Mouse (Mus musculus) megakaryocyte, adult 5-6 weeks (primary cell): ENCODE measurements around the gene Syt12. TPM values are rescaled to one million over a fixed set of nuclear protein-coding genes. Genes with fewer than 3 reads are reported as not detected.

Experiments
- ATAC-seq: 2 replicates; pipeline ENCODE4 v1.8.0; 2016; ENCODE audit warnings: mild to moderate bottlenecking, inconsistent platforms; ENCODE audit not compliant: poor library complexity, severe bottlenecking
- total RNA-seq, 2 experiments: library from RNA; stranded (forward) in 1 of 2; stranded (reverse) in 1 of 2; fragments of 153-499, 151-499 nt in 1 of 2; fragments of 221-1000, 200-1000 nt in 1 of 2; gene quantifications; 2 replicates each; pipeline versions ENCODE4 v1.2.3 to v1.2.4; 2015 to 2017

Gene Syt12
- total RNA-seq, 2 experiments from 2014 or later: not detected

DNA sequence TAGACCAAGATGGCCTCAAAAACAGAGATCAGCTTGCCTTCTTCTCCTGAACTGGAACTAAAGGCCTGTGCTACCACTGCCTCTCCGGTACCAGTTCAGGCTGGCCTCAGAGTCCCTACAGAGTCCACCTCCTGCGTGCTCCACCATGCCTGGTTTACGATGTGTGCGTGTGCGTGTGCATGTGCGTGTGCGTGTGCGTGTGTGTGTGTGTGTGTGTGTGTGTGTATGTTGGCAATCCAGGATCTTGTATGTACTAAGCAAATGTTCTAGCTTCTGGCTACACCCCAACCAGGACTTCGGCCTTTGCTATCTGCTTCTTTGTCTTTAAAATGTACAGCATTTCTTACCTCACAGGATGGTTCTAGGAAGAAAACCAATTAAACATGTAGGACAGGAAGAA is 28.0 kb downstream of the Syt12 start:
- no peak for ATAC-seq

DNA sequence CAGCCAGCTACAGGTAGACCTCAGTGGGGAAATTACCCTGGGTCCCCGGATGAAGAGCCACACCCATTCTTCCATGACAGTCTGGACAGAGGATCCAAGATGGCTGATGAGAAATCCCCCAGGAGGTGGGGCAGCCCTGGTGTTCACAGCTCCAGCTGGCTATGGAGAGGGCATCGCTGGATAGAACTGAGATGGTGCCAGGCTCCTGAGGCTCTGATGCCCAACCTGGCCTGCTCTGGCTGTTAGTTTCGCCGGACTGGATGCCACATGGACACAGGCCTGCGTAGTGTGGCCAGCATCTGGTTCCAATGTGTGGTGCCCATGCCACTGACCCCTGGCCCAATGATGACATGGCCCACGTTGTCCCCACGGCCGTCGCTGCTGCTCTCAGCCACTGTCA is 29.8 kb downstream of the Syt12 start:
- ATAC-seq: no peak

DNA sequence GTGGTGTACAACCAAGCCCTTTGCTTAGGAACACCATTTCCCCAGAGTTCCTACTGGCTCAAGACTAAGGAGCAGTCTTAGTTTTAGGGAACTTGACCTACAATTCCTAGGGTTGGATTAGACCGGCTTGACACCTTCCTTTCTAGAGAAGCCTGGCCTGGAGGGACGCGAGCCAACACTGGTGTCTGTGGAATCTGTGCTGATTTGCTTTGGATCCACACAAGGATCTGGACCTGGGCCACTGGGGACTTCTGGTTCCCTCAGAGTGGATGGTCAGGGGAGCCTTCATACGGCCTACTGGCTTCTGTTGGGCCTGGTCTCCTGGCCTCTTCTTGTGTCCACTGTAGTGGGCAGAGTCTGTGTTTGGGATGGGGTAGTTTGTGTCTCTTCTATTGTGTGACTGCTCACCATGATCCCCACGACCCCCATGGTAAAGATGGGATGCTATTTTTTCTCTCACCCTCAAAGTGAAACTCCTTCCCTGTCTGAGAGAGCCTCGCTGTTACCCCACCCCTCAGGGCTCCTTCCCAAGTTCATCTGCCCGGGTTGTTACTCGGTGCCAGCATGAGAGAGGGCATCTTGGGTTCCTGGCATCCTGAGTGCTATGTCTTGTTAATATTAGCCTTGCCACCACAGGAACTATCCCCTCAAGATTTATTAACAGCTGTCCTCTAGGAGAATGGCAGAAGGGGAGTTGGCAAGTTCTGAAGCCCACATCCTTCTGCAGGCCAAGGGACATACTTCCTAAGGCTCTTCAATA is 30.4 kb downstream of the Syt12 start:
- no peak for ATAC-seq

DNA sequence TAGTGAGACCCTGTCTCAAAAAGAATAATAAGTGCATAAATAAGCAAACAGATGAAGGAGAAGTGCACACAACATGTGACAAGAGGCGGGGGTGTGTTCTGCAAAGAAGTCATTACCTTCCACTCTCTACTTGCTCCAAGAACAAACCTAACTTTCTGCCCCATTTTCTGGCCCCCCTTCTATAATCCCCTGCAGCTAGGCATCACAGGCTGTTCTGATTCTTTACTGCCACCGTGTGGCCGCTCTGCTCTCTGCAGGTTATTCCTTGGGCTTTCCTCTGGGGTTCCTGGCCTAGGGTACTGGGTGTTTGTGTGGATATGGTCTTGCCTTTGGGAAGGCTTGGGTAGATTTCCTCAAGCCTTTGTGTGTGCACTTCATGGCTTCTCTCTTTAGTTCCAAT is 34.8 kb downstream of the Syt12 start:
- ATAC-seq: peak; percentile 55; the same call in 1 of the 2 replicates

DNA sequence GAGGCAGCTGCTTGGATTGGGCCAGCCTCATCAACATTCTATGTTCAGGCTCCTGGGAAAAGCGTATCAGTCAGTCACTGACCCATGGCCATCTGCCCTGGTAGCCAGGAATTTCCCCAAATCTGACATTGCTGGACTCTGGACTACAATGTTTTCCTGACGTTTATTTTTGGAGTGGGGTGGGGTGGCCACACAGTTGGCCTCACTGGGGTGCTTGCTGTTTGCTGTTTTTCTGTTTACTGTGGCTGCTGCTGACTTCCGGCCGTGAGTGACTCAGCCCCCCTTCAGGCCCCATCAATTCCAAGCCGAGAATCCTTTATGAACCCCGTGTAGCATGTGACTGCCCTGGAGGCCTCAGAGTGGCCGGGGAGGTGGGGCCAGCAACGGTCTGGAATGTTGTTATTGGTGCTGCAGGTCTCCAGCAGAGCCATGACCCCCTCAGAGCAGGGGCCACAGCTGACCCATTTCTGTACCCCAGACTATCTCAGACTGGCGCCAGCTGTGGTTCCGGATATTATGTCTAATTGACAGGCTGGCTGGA is 35.6 kb downstream of the Syt12 start:
- no peak for ATAC-seq

DNA sequence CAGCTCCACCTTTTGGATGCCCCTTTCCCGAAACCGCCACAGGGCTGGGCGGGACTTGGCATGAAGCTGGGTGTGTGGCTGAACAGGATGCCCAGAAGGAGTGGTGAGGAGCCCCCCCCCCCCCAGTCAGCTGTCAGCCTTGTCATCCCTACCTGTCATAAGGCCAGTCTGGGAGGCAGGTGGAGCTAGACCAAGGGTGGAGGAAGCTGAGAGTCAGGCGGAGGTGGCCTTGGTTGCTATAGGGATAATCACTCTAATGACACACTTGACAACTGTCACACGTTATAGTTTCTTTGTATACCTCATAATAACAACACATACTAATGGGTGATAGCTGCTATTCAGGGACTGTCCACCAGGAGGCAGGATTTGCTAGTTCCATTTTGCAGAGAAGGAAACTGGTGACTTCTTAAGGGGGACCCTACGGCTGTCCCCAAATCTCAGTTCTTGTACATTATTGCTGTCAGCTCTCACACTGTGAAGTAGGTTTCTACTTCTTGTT is 36.1 kb downstream of the Syt12 start:
- peak; percentile 49; the same call in 1 of the 2 replicates for ATAC-seq

DNA sequence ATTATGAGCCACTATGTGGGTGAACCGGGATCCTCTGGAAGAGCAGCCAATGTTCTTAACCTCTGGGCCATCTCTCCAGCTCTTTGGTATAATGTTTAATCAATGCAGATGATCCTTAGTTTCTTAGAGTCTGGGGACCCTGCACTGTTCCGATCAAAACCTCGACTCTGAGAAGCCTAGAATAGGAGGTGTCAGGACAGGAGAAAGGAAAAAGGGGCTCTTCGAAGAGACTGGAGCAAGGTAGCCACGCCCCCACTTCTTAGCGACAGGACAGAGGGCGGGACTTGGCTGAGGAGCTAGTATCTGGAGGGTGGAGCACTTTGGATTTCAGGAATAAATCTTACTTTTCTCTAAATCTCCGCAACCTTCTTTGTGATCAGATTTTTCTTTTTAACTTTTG is 37.0 kb downstream of the Syt12 start:
- no peak for ATAC-seq

DNA sequence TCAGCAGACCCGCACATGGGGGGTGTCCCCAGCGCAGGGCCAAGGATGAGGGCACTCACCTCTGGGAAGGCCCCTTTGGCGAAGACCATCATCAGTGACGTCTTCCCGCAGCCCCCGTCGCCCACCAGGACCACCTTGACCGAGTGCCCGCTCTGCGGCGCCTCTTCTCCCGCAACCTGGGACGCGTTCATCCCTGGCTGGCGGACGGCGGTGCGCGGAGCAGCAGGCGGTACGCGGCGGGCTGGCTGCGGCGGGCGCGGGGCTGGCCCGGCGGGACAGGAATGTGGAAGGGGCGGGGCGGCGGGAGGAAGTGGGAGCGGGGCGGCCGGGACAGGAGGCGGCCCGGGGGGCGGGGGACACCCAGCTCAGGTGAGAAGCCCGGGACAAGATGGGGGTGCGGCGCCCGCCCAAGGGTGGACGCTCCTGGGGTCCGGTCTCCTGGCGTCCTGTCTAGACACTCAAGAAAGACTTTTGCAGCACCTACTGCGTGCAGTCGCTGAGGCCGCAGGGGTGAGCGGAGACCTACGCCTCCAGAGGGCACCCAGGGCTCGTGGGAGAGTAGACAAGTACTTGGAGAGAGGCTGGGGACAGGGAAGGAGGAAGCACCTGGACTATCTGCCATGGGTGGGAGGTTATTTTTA is 38.0 kb downstream of the Syt12 start, which contains the start of gene Rhod:
TSS of gene Rhod (minus strand) at position 272 of the 641 bp plus-strand sequence.
- ATAC-seq: no peak

DNA sequence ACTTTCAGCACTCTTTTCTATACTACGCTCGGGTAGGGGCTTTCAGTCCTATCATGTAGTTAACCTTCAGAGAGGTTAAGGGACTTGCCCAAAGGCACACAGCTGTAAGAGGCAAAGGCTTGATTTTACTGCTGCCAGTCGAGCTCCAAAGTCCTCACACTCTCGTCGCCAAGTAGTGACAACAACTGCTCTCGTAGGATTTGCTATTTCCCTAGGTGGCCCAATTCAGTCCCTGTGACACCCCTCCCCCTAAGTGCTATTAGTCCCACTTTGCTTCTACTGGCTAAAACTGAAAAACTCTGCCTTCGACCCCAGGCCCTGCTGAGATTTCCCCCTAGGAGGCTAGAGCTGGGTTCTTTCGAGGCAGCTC is 38.5 kb downstream of the Syt12 start:
- ATAC-seq: no peak

DNA sequence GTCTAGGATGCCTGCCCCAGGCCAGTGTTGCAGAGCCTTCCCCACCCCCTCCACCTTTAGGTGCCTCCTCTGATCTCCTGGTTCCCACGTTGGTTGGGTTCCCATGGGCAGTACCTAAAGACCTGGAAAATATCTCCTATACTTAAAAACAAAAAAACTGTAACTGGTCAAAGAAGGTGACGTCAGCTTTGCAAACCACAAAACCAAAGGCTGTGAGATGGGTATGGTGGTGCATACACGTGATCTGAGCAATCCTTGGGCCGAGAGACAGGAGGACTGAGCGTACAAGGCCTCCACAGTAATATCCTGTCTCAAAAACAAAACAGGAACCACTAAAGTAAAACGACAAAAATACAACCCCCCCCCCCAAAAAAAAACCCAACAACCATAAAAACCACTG is 39.4 kb downstream of the Syt12 start:
- no peak; the same call in 1 of the 2 replicates for ATAC-seq

DNA sequence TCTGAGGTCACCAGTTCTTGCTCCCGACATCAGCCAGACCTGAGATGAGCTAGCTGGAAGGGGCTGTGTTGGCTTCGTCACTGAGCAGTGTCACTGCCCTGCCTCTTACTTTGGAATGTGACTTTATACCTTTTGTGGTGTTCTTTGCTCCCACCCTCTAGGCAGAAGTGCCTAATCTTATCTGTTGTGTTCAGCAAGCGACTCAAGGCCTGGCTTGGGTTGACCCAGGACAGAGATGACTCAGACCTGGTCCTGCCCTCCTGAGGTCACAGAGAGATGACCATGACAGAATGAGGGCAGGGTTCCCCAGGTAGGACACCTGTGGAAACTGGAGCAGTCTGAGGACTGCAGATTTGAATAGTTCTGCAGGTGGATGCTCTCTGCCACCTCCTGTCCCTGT is 41.0 kb downstream of the Syt12 start:
- no peak for ATAC-seq

DNA sequence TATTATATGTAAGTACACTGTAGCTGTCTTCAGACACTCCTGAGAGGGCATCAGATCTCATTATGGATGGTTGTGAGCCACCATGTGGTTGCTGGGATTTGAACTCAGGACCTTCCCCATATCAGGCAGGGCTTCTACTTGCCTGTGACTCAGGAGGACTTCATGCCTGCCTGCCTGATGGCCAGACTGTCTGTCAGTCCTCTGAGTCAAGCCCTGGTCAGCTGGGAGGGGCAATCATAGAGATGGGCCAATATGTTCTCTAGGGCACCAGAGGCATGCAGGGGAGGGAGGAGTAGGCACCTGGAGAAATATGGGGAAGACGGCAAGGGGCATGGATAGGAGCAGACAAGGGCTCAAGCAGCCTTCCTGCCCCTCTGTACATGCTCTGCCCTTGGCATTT is 42.2 kb downstream of the Syt12 start:
- ATAC-seq: no peak

DNA sequence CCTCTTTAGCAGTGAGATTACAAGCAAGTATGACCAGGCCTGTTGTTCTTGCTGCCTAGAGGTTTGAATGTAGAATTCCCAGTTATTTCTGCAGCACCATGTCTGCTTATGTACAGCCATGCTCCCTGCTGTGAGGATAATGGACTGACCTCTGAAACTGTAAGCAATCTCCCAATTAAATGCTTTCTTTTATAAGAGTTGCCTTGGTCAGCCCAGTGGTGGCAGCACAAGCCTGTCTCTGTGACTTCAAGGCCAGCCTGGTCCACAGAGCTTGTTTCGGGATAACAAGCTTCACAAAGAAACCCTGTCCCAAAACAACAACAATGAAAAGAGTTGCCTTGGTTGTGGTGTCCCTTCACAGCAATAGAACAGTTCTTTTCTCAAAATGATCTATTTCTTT is 43.5 kb downstream of the Syt12 start:
- ATAC-seq: no peak

DNA sequence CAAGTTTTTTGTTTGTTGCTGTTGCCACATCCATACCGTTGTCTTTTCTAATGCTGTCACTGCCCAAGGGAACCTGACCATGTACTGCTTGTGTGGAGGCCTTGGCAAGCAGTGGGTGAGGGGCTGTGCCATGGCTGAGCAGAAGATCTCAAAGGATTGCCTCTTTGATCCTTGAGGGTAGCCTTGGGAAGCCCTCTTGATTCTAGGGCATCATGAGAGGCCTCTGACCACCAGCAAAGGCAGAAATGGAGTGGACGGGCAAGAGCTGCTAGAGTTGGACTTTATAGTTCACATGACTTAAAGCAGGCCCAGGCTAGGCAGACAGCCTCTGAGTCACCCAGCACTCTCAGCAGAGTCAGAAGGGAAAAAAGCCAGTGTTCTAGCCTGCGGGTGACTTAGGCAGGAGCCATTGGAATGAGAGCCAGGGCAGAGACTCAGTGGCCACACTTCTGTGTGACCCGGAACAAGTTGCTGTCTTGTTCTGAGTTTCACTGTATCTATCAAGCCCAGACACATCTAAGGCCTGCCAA is 47.1 kb downstream of the Syt12 start:
- ATAC-seq: no peak

DNA sequence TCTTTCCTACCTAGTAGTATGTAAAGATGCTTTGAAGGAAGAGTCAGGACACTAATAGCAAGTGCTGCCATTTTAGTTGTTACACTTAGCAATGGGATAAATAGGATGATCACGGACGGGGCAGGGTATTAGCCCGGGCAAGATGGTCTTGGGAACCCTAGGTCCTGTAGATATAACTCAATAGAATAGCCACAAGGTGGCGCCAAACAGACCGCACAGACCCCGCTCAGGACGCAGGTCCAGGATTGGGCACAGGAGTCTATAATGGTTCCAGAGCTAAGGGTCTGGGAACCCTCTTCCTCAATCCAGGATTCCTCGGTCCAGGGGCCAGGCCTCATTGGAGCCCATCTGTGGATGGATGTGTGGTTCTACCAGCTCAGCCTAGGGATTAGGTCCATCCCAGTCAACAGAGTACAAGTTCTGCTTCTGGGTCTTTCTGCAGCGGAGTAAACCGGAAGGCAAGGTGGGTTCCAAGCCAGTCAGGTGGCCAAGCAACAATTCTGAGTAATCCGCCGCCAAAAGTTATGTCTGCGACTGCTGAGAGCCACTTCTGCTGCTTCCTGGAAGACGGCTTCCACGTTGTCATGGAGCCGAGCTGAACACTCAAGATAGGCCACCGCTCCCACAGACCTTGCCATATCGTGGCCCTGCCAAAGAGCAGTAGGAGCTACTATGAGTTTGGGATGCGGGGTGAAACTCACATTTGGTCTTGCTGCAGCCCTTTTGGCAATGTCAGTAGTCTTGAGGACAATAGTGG is 51.5 kb downstream of the Syt12 start:
- peak; percentile 67 for ATAC-seq

DNA sequence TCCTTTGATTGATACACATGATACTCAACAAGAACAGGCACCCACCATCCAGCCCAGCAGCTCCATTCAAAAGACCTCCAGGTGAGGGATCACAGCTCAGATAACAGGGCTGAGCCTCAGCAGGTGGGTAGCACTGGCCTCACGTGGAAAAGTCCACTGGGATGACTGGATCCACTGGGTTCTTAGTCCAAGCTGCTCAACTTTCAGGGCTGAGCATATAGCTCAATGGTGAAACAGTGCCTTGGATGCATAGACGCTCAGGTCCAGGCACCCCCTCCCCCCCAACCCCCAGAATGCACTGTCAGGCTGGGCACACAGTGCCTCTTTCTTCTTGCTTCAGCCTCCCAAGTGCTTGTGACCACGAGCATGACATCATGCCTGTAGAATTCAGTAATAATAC is 54.2 kb downstream of the Syt12 start:
- ATAC-seq: no peak

DNA sequence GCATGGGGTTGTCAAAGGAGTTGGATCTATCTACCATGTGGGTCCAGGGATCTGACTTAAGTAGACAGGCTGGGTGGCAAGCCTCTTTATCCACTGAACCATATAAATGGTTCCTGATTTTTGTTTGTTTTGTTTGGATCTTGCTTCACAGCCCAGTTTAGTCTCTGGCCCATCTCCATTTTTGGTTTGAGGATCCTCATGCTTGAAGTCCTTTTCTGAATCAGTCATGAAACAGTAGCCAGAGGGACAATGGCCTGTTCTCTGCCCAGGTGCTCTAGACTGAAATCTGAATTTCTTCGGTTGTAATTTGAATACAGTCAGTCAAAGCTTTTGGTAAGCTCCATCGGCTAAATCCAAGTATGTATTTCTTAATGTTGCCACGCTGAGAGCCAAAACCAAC is 54.7 kb downstream of the Syt12 start:
- ATAC-seq: no peak

DNA sequence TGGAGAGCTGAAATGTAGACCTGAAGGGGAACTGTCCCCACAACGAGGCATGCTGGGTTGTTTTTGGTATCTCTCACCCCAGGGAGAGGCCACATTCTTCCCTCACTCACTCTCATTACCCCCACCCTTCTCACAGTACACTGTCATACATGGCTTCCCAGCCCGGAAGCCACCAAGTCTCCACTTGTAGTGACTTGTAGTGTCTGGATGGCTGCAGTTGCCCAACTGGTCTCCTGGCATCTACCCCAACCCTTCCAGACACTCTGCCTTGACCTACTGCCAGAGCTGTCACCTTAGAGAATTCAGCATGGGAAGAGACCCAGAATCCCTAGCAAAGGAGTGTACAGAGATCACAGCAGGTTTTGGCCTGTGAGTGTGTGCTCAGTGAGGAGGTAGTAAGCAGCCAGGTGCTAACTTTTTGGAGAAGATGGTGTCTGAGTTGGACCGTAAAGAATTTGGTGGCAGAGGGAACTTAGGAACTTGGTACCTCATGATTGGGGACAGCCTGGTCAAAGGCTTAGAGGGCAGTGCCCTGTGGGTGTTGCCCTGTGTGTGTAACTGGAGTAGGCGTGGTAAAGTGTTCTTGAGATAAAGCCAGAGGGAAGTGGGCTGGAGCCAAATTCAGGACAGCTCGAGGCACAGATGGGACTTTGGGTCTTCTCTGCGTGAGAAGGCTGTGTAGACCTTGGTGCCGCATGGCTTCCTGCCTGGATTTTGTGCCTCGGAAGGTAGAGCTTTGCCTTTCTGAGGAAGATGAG is 56.9 kb downstream of the Syt12 start:
- ATAC-seq: peak; percentile 40; the same call in 1 of the 2 replicates

DNA sequence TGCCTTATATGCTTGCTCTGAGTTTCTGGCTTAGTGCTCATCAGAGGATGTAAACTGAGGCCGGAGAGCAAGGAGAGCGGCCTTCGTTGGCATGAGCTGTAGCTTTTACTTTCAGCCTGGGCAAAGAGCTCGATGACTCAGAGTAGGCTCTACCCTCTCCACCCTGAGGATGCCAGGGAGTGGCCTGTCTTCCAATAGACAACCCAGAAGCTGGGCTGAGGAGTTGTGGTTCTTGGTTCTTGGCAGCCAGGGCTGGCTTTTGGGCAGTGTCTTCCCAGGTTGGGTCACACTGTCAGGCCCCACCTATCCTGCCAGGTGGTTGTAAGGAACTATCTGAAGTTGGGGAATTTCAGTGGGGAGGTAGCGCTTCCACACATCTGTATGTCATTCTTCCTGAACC is 57.5 kb downstream of the Syt12 start:
- no peak for ATAC-seq

DNA sequence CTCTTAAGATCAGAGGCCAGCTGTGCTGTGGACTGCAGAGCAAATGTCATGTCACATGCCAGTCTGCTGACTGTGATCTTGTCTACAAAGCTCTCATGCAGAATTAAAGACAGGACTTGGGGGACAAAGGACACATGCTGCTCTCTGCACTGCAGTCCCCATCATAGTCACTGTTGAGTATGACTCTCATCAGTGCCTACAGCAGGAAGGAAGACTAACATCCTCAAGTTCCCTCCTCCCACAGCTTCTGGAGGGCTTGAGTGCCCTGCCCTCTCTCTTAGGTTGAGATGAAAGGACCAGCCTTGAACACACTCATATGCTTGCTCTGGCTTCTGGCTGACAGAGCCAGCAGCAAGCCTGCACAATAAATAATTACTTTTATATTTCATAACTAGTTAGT is 59.5 kb downstream of the Syt12 start:
- no peak for ATAC-seq
